Mouse (Mus musculus) hindbrain, embryonic 13.5 days (tissue): ENCODE measurements around the gene Kyat3. TPM values are rescaled to one million over a fixed set of nuclear protein-coding genes. Genes with fewer than 3 reads are reported as not detected.
A peak's percentile ranks its signal among the peaks of the same experiment; 100 is the strongest.
"Not testable (repeated sequence)": the region's sequence is repeated elsewhere in the genome, so short reads cannot be mapped to it uniquely, and the experiment has no call there.

Source experiments
- ATAC-seq: fragments of 200-750 bp; cut with Nextera tagmentation; 2 replicates; pipeline ENCODE4 v1.8.0; 2017; ENCODE audit warnings: moderate TSS enrichment; ENCODE audit not compliant: low FRiP score
- H3K27ac ChIP-seq: fragments of 300-500 bp; sonication (generic); 2 replicates; pipeline ENCODE4 v1.5.1; 2015; ENCODE audit warnings: inconsistent platforms, mild to moderate bottlenecking, moderate library complexity
- H3K27me3 ChIP-seq: fragments of 300-500 bp; sonication (generic); 2 replicates; pipeline ENCODE4 v1.6.1; 2015; ENCODE audit warnings: mild to moderate bottlenecking, inconsistent platforms
- H3K36me3 ChIP-seq: fragments of 300-500 bp; sonication (generic); 2 replicates; pipeline ENCODE4 v1.6.1; 2015; ENCODE audit warnings: mild to moderate bottlenecking, inconsistent platforms
- H3K4me1 ChIP-seq: fragments of 300-500 bp; sonication (generic); replicated peaks from 2 replicates; pipeline ENCODE4 v1.6.1; 2015; ENCODE audit warnings: inconsistent platforms
- H3K4me2 ChIP-seq: fragments of 300-500 bp; sonication (generic); 2 replicates; pipeline ENCODE4 v1.6.1; 2015; ENCODE audit warnings: inconsistent platforms, mild to moderate bottlenecking, moderate library complexity
- H3K4me3 ChIP-seq: fragments of 300-500 bp; sonication (generic); 2 replicates; pipeline ENCODE4 v1.5.1; 2015; ENCODE audit warnings: mild to moderate bottlenecking, inconsistent platforms
- H3K9ac ChIP-seq: fragments of 300-500 bp; sonication (generic); 2 replicates; pipeline ENCODE4 v1.6.1; 2015; ENCODE audit warnings: mild to moderate bottlenecking, inconsistent platforms
- H3K9me3 ChIP-seq: fragments of 300-500 bp; sonication (generic); 2 replicates; pipeline ENCODE4 v1.6.1; 2016; ENCODE audit warnings: inconsistent platforms
- WGBS: fragments of 180-500 bp; shearing (Covaris S2); methylation state at CpG from one replicate; pipeline ENCODE4 v1.1.7; 2015; 5-methylcytosine and 5-hydroxymethylcytosine counted together
- polyA plus RNA-seq: library from polyadenylated mRNA; unstranded; fragments of >200 nt; fragmentation: Nextera tagmentation; extraction: Ambion mirVana; gene quantifications from 2 replicates; pipeline ENCODE4 v1.2.1, GENCODE M21; 2015

Gene Kyat3
- polyA plus RNA-seq, 1 experiment from 2014 or later: 5.3 TPM

DNA sequence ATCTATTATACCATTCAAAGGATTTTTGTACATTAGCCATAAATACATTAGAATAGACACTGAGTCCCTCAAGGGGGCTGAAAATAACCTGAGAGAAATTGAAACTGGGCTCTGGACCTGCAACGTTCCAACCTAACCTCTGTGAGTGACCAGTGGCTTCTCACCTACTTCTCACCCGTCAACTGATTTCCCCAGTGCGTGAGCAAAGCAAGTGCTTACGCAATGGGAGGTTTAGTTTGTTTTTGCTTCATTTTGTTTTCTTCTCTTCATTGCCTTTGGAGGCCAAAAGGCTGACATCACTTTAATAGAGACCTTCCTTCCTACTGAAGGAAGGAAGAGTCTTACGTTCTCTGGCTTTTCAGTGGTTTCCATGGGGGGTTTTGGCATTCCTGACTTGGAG, 10.5 kb downstream of the Kyat3 start:
- H3K27me3 ChIP-seq: no peaks in the 10 kb centered on the region
- H3K9me3 ChIP-seq: no peaks in the 10 kb centered on the region
- 90% methylated on average over 5 of the region's 5 CpGs for WGBS
- H3K36me3 ChIP-seq: no peaks in the 10 kb centered on the region
- no peak overlapping the region for H3K9ac ChIP-seq
- no peak overlapping the region for H3K27ac ChIP-seq
- no peaks in the 10 kb centered on the region for H3K4me1 ChIP-seq
- no peak for ATAC-seq
- H3K4me2 ChIP-seq: no peak overlapping the region
- no peak overlapping the region for H3K4me3 ChIP-seq

DNA sequence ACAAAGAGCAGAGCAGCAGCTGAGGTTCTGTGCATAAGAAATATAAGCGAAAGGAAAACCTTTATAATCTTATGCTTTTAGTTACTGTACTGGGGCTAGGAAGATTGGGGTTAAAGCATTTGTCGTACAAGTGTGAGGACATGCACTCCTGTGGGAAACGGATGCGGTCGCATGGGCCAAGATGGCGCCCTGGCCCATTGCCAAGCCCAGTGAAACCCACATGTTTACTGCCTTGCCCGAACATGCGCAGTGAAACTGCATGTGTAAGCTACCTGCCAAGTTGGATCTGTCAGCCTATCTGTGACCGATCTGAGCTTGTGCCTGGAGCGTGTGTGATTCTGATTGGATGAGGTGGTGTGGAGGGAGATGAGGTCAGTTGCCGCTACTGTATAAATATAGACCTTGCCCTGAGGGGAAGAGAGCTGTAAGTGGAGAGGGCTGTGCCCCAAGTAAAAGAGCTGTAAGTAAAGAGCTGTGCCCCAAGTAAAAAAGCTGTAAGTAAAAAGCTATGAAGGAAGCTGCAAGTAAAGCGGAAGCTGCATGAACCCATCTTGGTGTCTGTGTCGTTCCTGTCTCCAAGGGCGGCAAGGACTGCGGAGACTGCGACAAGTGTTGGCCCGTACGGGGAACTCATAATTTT, 11.7 kb downstream of the Kyat3 start:
- not testable (repeated sequence) for H3K4me2 ChIP-seq, H3K27me3 ChIP-seq, H3K9me3 ChIP-seq, H3K27ac ChIP-seq, H3K36me3 ChIP-seq, ATAC-seq, H3K9ac ChIP-seq, H3K4me1 ChIP-seq, H3K4me3 ChIP-seq
- 95% methylated on average over 18 of the region's 18 CpGs for WGBS

DNA sequence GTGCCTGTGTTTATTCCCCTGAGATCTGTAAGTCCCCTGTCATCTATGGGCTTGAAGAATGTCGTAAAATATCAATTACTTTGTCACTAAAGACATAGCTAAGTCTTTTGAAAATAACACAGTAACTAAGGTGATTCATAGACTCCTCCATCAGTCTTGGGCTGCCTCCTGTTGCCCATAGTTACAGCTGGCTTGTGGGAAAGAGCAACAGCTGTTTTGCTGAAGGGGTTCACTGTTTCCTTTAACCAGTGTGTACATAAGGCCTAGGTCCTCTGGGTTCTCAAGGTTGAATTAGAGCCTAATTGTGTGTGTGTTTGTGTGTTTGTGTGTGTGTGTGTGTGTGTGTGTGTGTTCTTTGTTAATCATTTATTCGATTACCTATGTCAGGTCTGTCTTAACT, 24.6 kb downstream of the Kyat3 start:
- 82% methylated on average over 2 of the region's 2 CpGs for WGBS
- no peaks in the 10 kb centered on the region for H3K27me3 ChIP-seq
- H3K9me3 ChIP-seq: no peaks in the 10 kb centered on the region
- H3K27ac ChIP-seq: no peak overlapping the region
- H3K36me3 ChIP-seq: no peaks in the 10 kb centered on the region
- H3K4me3 ChIP-seq: no peak overlapping the region
- H3K4me1 ChIP-seq: no peaks in the 10 kb centered on the region
- H3K4me2 ChIP-seq: no peak overlapping the region
- no peak overlapping the region for H3K9ac ChIP-seq
- no peak for ATAC-seq

DNA sequence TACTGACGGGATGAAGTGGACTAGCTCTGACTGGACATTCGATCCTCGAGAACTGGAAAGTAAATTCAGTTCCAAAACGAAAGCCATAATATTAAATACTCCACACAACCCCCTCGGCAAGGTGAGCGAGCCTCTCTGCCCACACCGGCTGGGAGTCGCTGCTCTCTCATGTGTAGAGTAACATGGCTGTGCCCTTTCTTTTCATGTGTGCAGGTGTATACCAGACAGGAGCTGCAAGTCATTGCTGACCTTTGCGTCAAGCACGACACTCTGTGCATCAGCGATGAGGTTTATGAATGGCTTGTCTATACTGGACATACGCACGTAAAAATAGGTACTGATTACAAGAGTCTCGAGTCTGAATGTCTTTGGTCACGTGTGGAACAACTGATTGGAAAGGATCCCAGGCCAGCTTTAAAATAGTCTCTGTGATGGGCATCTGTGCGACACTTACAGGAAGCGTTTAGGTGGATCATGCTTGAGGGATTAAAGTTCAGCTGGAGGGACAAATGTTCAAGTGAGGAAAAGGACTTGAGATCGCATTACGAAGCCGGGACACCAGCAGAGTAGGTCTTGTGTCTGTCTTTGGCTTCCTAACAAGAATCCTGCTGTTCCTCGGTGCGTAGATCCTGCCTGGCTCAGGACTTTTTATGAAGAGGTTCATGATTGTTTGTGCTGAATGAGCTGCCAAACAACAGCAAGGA, 25.3 kb downstream of the Kyat3 start:
- no peaks in the 10 kb centered on the region for H3K4me1 ChIP-seq
- no peak overlapping the region for H3K9ac ChIP-seq
- H3K27ac ChIP-seq: no peak overlapping the region
- H3K9me3 ChIP-seq: no peaks in the 10 kb centered on the region
- no peak overlapping the region for H3K4me3 ChIP-seq
- no peaks in the 10 kb centered on the region for H3K36me3 ChIP-seq
- 89% methylated on average over 22 of the region's 22 CpGs for WGBS
- no peaks in the 10 kb centered on the region for H3K27me3 ChIP-seq
- ATAC-seq: no peak
- no peak overlapping the region for H3K4me2 ChIP-seq

DNA sequence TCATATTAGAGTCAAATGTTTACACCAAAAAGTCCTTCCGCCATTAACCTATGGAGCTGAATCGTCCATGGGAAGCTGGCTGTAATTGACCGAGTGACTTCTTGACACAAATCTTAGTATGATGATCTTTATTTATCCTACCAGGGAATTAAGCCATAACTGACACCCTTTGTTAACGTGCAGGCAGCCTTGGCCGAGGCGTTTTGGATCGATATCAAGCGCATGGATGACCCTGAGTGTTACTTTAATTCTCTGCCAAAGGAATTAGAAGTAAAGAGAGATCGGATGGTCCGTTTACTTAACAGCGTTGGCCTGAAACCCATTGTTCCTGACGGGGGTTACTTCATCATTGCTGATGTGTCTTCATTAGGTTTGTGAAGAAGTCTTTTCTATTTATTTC, 33.4 kb downstream of the Kyat3 start:
- 80% methylated on average over 12 of the region's 12 CpGs for WGBS
- H3K9ac ChIP-seq: no peak overlapping the region
- H3K4me2 ChIP-seq: no peak overlapping the region

DNA sequence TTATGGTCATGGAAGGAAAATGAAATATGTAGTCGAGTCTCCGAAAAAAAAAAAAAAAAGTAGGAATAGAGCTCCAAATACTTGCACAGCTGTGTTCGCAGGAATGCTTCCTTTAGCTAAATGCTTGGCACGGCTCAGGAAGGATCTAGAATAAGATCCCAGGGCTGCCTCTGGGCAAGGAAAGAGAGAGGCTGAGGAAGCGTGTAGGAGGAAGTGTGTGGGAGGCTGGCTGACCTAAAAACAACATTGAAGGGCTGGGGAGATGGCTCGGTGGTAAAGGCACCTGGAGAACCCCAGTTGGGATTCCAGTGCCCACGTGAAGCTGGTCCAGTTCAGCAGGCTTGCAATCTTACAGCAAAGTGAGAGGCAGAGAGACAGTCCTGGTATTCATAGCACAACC, 40.0 kb downstream of the Kyat3 start:
- H3K9me3 ChIP-seq: no peaks in the 10 kb centered on the region
- H3K9ac ChIP-seq: no peak overlapping the region
- no peaks in the 10 kb centered on the region for H3K4me1 ChIP-seq
- WGBS: 82% methylated on average over 7 of the region's 7 CpGs
- H3K27ac ChIP-seq: no peak overlapping the region
- no peak overlapping the region for H3K4me3 ChIP-seq
- H3K36me3 ChIP-seq: no peaks in the 10 kb centered on the region
- H3K4me2 ChIP-seq: no peak overlapping the region
- ATAC-seq: no peak
- H3K27me3 ChIP-seq: no peaks in the 10 kb centered on the region

More for the DNA sequence above, 33.4 kb downstream of the Kyat3 start:
- Histone ChIP-seq H3K4me1 (no peaks in the 10 kb centered on the region), H3K36me3 (no peaks in the 10 kb centered on the region), H3K4me3 (no peak overlapping the region), H3K27me3 (no peaks in the 10 kb centered on the region), H3K9me3 (no peaks in the 10 kb centered on the region), H3K27ac (no peak overlapping the region)
- no peak for ATAC-seq

DNA sequence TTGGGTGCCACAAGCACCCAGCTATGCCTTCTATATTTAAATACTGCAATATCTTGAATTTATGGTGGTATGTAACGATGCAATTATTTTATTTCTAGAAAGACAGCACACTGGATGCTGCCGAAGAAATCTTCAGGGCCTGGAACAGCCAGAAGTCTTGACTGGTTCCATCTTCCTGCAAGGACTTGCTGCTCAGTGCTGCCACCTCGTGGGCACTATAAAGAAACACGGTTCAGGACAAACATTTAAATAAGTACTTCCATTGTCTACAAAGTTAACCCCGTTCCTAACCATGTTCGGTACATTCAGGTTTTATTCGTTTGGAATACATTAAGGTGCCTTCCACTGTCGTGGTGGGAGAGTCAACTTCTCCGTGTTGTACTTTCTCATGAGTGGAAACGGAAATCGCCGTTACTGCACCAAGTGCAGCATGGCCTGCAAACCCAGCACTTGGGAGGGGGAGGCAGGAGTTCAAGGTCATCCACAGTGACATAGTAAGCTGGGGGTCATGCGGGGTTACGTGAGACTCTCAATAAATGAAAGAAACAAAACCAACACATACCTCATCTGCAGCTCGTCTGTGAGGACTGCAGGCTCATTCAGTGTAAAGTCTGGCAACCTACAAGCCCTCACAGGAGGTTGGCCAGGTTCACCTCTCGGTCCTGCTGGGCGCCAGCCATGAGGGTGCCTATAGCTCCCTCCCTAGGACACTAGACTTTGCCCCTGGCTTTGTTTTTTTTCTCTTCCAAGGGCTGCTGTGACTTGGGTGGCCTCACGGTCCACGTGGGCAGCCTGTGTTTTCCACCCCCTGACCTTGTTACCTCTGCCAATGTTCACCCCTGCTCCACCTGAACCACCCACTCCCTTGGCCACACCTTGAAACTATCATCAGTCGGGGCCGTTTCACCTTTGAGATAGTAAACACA, 43.4 kb downstream of the Kyat3 start:
- peak; percentile 28 for ATAC-seq
- no peak overlapping the region for H3K4me3 ChIP-seq
- no peaks in the 10 kb centered on the region for H3K36me3 ChIP-seq
- no peaks in the 10 kb centered on the region for H3K27me3 ChIP-seq
- no peak overlapping the region for H3K9ac ChIP-seq
- WGBS: 62% methylated on average over 21 of the region's 21 CpGs
- no peaks in the 10 kb centered on the region for H3K4me1 ChIP-seq
- H3K27ac ChIP-seq: no peak overlapping the region
- no peak overlapping the region for H3K4me2 ChIP-seq
- no peaks in the 10 kb centered on the region for H3K9me3 ChIP-seq

DNA sequence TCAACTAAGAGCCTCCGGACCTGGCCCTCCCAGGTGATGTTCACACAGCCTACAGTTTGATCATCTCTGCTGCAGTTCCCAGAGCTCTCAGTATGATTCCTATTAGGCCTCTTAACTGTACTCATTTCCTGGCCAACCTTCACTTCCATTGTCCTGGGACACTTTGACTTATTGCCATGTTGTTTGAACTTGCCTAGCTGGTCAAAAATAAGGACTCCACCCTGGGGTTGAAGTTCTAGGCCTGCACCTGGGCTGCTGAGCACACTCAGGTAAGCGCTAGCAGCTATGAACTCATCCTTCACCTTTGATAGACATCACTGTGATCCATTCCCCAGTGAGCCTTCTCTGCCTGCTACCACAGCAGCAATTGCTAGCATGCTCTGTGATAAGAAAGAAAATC, 44.2 kb downstream of the Kyat3 start:
- H3K9me3 ChIP-seq: no peaks in the 10 kb centered on the region
- H3K4me2 ChIP-seq: no peak overlapping the region
- no peak overlapping the region for H3K4me3 ChIP-seq
- no peaks in the 10 kb centered on the region for H3K27me3 ChIP-seq
- ATAC-seq: no peak
- no peaks in the 10 kb centered on the region for H3K4me1 ChIP-seq
- H3K27ac ChIP-seq: no peak overlapping the region
- H3K9ac ChIP-seq: no peak overlapping the region
- H3K36me3 ChIP-seq: no peaks in the 10 kb centered on the region
- 96% methylated on average over 2 of the region's 2 CpGs for WGBS

DNA sequence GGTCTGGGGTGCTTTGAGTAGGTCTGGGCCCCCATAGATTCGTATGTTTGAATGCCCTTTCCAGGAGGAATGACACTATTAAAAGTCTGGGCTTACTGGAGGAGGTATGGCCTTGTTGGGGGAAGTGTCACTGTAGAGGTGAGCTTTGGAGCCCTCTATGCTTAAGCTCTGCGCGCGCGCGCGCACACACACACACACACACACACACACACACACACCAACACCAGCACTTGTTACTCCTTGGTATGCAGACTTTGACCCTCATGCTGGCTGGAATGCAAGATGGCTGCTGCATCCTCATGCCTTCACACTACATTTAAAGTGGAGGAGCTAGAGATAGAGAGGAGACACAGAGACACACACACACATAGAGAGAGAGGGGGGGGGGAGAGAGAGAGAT, 46.8 kb downstream of the Kyat3 start:
- no peaks in the 10 kb centered on the region for H3K4me1 ChIP-seq
- H3K4me2 ChIP-seq: no peak overlapping the region
- no peak overlapping the region for H3K27ac ChIP-seq
- WGBS: 95% methylated on average over 7 of the region's 7 CpGs
- no peaks in the 10 kb centered on the region for H3K27me3 ChIP-seq
- H3K9ac ChIP-seq: no peak overlapping the region
- no peaks in the 10 kb centered on the region for H3K9me3 ChIP-seq
- ATAC-seq: no peak
- no peaks in the 10 kb centered on the region for H3K36me3 ChIP-seq
- no peak overlapping the region for H3K4me3 ChIP-seq

DNA sequence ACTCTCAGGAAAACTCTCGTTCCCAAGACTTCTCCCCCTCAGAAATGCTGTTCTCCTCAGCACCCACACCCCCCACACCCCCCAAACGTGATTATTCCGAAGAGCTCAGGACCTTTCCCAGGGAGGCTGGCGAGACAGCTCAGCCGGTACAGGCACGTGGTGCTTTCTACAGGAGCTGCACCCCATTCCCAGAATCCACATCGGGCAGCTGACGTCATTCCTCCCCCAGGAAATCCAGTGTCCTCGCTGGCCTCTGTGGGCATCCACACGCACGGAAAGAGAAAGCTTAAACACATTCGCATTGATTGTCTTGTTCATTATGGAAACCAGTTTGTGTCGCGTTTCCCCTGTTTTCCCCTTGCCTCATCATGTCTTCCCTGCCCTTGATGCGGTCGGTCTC, 48.3 kb downstream of the Kyat3 start:
- no peak overlapping the region for H3K9ac ChIP-seq
- no peaks in the 10 kb centered on the region for H3K36me3 ChIP-seq
- no peaks in the 10 kb centered on the region for H3K4me1 ChIP-seq
- H3K27ac ChIP-seq: no peak overlapping the region
- H3K4me2 ChIP-seq: no peak overlapping the region
- 78% methylated on average over 16 of the region's 16 CpGs for WGBS
- ATAC-seq: no peak
- H3K9me3 ChIP-seq: no peaks in the 10 kb centered on the region
- H3K4me3 ChIP-seq: no peak overlapping the region
- H3K27me3 ChIP-seq: no peaks in the 10 kb centered on the region

DNA sequence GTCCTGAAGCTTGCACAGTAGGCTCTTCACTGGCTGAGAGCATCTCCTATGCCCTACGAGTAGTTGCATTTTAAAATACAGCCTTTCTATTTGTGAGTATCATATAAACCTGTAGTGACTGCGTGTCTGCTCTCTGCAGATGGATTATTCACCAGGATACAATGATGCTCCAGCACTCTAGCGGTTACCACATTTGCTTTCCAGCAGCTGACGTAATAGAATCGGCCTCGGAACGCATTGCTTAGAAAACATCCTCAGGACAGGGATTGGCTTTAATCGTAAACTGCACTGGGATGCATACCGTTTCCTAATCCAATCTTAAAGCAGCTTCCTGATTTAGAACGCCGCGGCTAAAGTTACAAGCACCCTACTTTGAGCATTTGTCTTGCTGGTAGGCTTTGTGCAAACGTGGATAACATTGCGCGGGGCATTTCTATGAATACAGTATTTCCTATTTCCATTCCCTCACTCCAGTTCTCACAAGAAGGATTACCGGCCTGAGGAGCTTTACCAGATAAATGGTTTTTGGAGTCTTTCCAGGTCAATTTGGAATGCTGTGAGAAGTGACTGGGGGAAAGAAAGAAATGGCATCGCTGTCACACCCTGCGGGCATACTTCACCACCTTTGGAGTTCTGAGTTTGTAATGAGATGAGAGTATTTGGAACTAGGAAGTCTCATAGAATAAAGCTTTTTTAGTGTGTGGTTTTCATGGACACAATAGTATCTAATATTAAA, 54.4 kb downstream of the Kyat3 start:
- Histone ChIP-seq H3K4me3 (no peak overlapping the region), H3K36me3 (no peaks in the 10 kb centered on the region), H3K9me3 (no peaks in the 10 kb centered on the region), H3K27me3 (no peaks in the 10 kb centered on the region), H3K4me1 (no peaks in the 10 kb centered on the region), H3K4me2 (no peak overlapping the region), H3K27ac (peak overlapping the region; percentile 30), H3K9ac (no peak overlapping the region)
- ATAC-seq: no peak
- WGBS: 82% methylated on average over 18 of the region's 18 CpGs

DNA sequence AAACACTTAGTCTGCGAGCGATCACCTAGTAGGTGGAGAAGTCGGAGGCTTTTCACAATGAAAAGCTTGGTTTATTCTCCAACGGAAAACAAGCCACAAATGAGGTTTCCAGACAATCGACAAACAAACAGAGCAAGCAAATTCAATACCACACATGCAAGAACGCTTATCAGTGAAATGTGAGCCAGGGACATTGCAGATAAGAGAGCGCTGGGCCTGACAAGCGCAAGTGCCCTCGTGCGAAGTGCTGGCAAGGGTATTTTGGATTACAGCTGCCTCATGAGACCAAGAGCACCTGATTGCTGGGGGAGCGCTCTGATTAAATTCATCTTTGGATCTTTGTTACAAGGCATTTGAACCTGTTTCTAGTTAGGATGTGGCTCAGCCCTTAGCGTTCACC, 57.0 kb downstream of the Kyat3 start:
- H3K9me3 ChIP-seq: no peaks in the 10 kb centered on the region
- H3K9ac ChIP-seq: no peak overlapping the region
- WGBS: 62% methylated on average over 12 of the region's 12 CpGs
- no peak for ATAC-seq
- H3K4me1 ChIP-seq: no peaks in the 10 kb centered on the region
- H3K27ac ChIP-seq: no peak overlapping the region
- no peak overlapping the region for H3K4me2 ChIP-seq
- H3K36me3 ChIP-seq: no peaks in the 10 kb centered on the region
- H3K27me3 ChIP-seq: no peaks in the 10 kb centered on the region
- no peak overlapping the region for H3K4me3 ChIP-seq
